Mouse (Mus musculus): ENCODE results near the gene AA986860. TPM values are rescaled to one million over a fixed set of nuclear protein-coding genes. Genes with fewer than 3 reads are reported as not detected.

The AA986860 gene
- total RNA-seq, 2 experiments from 2014 or later = 1.6 TPM

- DNase-seq (ENCODE audit: low spot score in 2 of 2) = no peak
- intact Hi-C loops (cut with DNase I) = no loop called here
Measured at GRCm38 (mm10) chr1:130732706-130733658, 1.2 kb downstream of the AA986860 start.

GRCm38 (mm10) chr1:130733671-130734070, 1.9 kb downstream of the AA986860 start:
- DNase-seq (ENCODE audit: low spot score in 2 of 2) = no peak
- intact Hi-C loops (cut with DNase I) = no loop called here

GRCm38 (mm10) chr1:130734452-130734851, 2.7 kb downstream of the AA986860 start:
- intact Hi-C loops (cut with DNase I) = no loop called here
- no peak for DNase-seq (ENCODE audit: low spot score in 2 of 2)

- intact Hi-C loops (cut with DNase I) = no loop called here
- DNase-seq (ENCODE audit: low spot score in 2 of 2) = no peak
Measured at GRCm38 (mm10) chr1:130734852-130735251, 3.1 kb downstream of the AA986860 start.

- intact Hi-C loops (cut with DNase I) = no loop called here
- no peak for DNase-seq (ENCODE audit: low spot score in 2 of 2)
Measured at GRCm38 (mm10) chr1:130737411-130737881, 5.7 kb downstream of the AA986860 start.

GRCm38 (mm10) chr1:130737916-130738315, 6.1 kb downstream of the AA986860 start:
- intact Hi-C loops (cut with DNase I) = no loop called here
- no peak for DNase-seq (ENCODE audit: low spot score in 2 of 2)

- DNase-seq (ENCODE audit: low spot score in 2 of 2) = no peak
- intact Hi-C loops (cut with DNase I) = no loop called here
Measured at GRCm38 (mm10) chr1:130738551-130739106, 6.9 kb downstream of the AA986860 start.

- intact Hi-C loops (cut with DNase I) = no loop called here
- no peak for DNase-seq (ENCODE audit: low spot score in 2 of 2)
Measured at GRCm38 (mm10) chr1:130739636-130740035, 7.9 kb downstream of the AA986860 start.

- intact Hi-C loops (cut with DNase I) = no loop called here
- DNase-seq (ENCODE audit: low spot score in 2 of 2) = peak in 1 of 2 experiments; percentile 35
Measured at GRCm38 (mm10) chr1:130740227-130740648, 8.5 kb downstream of the AA986860 start.

GRCm38 (mm10) chr1:130740781-130741720, 9.3 kb downstream of the AA986860 start:
- peak; percentile 62 to 64 for DNase-seq (ENCODE audit: low spot score in 2 of 2)
- intact Hi-C loops (cut with DNase I) = no loop called here

GRCm38 (mm10) chr1:130742201-130742600, 10.4 kb downstream of the AA986860 start:
- intact Hi-C loops (cut with DNase I) = no loop called here

GRCm38 (mm10) chr1:130743775-130744174, 12.0 kb downstream of the AA986860 start:
- DNase-seq (ENCODE audit: low spot score in 2 of 2) = no peak
- intact Hi-C loops (cut with DNase I) = no loop called here

More at GRCm38 (mm10) chr1:130742201-130742600, 10.4 kb downstream of the AA986860 start:
- DNase-seq (ENCODE audit: low spot score in 2 of 2) = no peak

- intact Hi-C loops (cut with DNase I) = no loop called here
- no peak for DNase-seq (ENCODE audit: low spot score in 2 of 2)
Measured at GRCm38 (mm10) chr1:130744217-130744616, 12.4 kb downstream of the AA986860 start.

GRCm38 (mm10) chr1:130744961-130745360, 13.2 kb downstream of the AA986860 start:
- intact Hi-C loops (cut with DNase I) = no loop called here
- DNase-seq (ENCODE audit: low spot score in 2 of 2) = no peak

- intact Hi-C loops (cut with DNase I) = no loop called here
- DNase-seq (ENCODE audit: low spot score in 2 of 2) = no peak
Measured at GRCm38 (mm10) chr1:130745591-130745990, 13.8 kb downstream of the AA986860 start.

- DNase-seq (ENCODE audit: low spot score in 2 of 2) = no peak
- intact Hi-C loops (cut with DNase I) = no loop called here
Measured at GRCm38 (mm10) chr1:130746819-130747218, 15.0 kb downstream of the AA986860 start.

GRCm38 (mm10) chr1:130759689-130760088, 27.9 kb downstream of the AA986860 start:
- intact Hi-C loops (cut with DNase I) = no loop called here
- no peak for DNase-seq (ENCODE audit: low spot score in 2 of 2)

- no peak for DNase-seq (ENCODE audit: low spot score in 2 of 2)
- intact Hi-C loops (cut with DNase I) = no loop called here
Measured at GRCm38 (mm10) chr1:130761597-130761996, 29.8 kb downstream of the AA986860 start.

- DNase-seq (ENCODE audit: low spot score in 2 of 2) = no peak
- intact Hi-C loops (cut with DNase I) = no loop called here
Measured at GRCm38 (mm10) chr1:130762045-130762760, 30.4 kb downstream of the AA986860 start.
